Mouse (Mus musculus) lung, embryonic 14.5 days (tissue): ENCODE results near the gene Cenpc1. TPM values are rescaled to one million over a fixed set of nuclear protein-coding genes. Genes with fewer than 3 reads are reported as not detected.
A peak's percentile ranks its signal among the peaks of the same experiment; 100 is the strongest.

Source experiments
- ATAC-seq: fragments of 200-750 bp; cut with Nextera tagmentation; 2 replicates; pipeline ENCODE4 v1.8.0; 2017; ENCODE audit warnings: mild to moderate bottlenecking, moderate TSS enrichment, moderate library complexity; ENCODE audit not compliant: insufficient read depth
- DNase-seq: peaks from one replicate; pipeline ENCODE4 v3.0.0-alpha.2; 2015
- H3K27ac ChIP-seq: fragments of 300-500 bp; sonication (generic); 2 replicates; pipeline ENCODE4 v1.5.1; 2014; ENCODE audit warnings: low read depth, mild to moderate bottlenecking, moderate library complexity
- H3K27me3 ChIP-seq: fragments of 300-500 bp; sonication (generic); 2 replicates; pipeline ENCODE4 v1.6.1; 2014; ENCODE audit warnings: low read length, control low read depth; ENCODE audit not compliant: insufficient read depth
- H3K36me3 ChIP-seq: fragments of 300-500 bp; sonication (generic); 2 replicates; pipeline ENCODE4 v1.6.1; 2014; ENCODE audit warnings: control low read depth; ENCODE audit not compliant: insufficient read depth
- H3K4me1 ChIP-seq: fragments of 300-500 bp; sonication (generic); 2 replicates; pipeline ENCODE4 v1.6.1; 2014; ENCODE audit warnings: antibody characterized with exemption, control low read depth; ENCODE audit not compliant: insufficient read depth
- H3K4me2 ChIP-seq: fragments of 300-500 bp; sonication (generic); 2 replicates; pipeline ENCODE4 v1.6.1; 2014; ENCODE audit warnings: mild to moderate bottlenecking
- H3K4me3 ChIP-seq: fragments of 300-500 bp; sonication (generic); 2 replicates; pipeline ENCODE4 v1.5.1; 2014; ENCODE audit warnings: low read depth, low read length
- H3K9ac ChIP-seq: fragments of 300-500 bp; sonication (generic); 2 replicates; pipeline ENCODE4 v1.6.1; 2014
- H3K9me3 ChIP-seq: fragments of 300-500 bp; sonication (generic); 2 replicates; pipeline ENCODE4 v1.6.1; 2016; ENCODE audit warnings: low read depth, low read length, control low read depth
- CTCF ChIP-seq: IDR thresholded peaks from 2 replicates; pipeline ENCODE4 v1.5.1; 2016; ENCODE audit warnings: antibody characterized with exemption, low read depth
- WGBS: fragments of 180-500 bp; shearing (Covaris S2); extraction: QIAGEN DNeasy Blood & Tissue Kit; methylation state at CpG from one replicate; pipeline ENCODE4 v1.1.7; 2014; 5-methylcytosine and 5-hydroxymethylcytosine counted together
- polyA plus RNA-seq: library from polyadenylated mRNA; unstranded; fragments of >200 nt; fragmentation: Nextera tagmentation; extraction: Ambion mirVana; gene quantifications from 2 replicates; pipeline ENCODE4 v1.2.1, GENCODE M21; 2014

Cenpc1 gene
- polyA plus RNA-seq, 1 experiment from 2014 or later: 38.3 TPM

DNA sequence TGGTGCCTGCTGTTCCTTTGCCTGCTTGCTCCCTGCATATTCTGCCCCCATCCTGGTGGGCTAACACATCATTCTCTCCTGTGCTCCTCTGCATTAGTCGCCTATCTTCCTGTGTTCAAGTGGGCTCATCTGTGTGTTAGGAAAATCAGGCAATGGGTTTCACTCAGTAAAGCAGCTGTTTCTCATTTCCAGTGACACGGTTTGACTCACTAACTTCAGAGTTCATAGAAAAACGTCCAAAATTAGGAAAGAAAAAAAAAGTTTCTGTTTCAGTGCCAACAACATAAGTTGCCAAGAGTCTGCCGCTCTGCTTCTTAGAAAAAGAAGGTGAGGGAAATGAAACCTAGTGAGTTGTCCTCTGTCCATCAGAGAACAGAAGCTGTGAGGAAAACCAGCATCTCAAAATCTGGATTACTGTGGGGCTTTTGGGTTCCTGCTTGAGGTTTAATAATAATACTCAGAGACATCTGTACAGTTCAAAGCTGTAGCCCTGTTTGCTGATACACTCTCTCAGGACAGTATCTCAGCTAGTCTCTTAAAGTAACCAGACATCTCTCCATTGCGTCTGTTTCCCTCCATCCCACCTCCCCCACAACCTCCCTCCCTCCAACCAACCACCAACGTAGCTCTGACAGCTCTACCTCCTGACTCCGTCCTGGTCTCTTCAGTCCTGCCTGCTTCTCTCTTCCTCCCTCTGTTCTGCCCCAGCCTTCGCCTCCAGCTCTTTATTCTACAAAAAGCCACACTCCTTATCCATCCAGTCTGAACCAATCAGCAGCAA, 87.5 kb downstream of the Cenpc1 start:
- Histone ChIP-seq H3K27ac (no peak overlapping the region), H3K4me3 (no peak overlapping the region), H3K36me3 (no peaks in the 10 kb centered on the region), H3K9me3 (no peaks in the 10 kb centered on the region), H3K4me2 (no peak overlapping the region), H3K27me3 (no peaks in the 10 kb centered on the region), H3K9ac (no peak overlapping the region), H3K4me1 (no peaks in the 10 kb centered on the region)
- 41% methylated on average over 8 of the region's 8 CpGs for WGBS
- TF ChIP-seq CTCF: no peak
- DNase-seq: peak; percentile 78
- ATAC-seq: peak; percentile 82

DNA sequence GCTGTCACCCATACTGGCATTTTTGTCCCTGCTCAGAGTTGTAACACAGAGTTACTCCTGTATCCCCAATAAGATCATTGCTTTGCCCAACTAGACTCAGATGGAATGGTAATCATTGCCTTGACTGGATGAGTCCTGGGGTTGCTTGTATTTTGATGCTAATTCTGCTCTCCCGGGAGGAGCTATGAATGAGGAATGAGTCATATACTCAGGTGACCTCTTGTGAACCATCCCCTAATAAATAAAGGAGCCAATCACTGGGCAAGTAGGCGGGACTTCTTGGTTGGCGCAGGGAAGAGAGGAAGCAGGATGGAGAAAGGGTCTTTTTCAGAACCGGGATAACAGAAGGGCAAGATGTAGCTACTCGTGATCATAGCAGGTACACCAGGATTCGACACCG, 102.6 kb downstream of the Cenpc1 start:
- Histone ChIP-seq H3K36me3 (no peaks in the 10 kb centered on the region), H3K4me1 (no peaks in the 10 kb centered on the region), H3K27ac (no peak overlapping the region), H3K4me2 (no peak overlapping the region), H3K9ac (no peak overlapping the region), H3K27me3 (no peaks in the 10 kb centered on the region), H3K9me3 (no peaks in the 10 kb centered on the region), H3K4me3 (no peak overlapping the region)
- no peak for TF ChIP-seq CTCF
- DNase-seq: no peak
- 83% methylated on average over 7 of the region's 7 CpGs for WGBS
- ATAC-seq: no peak

Other genes starting within 250 kb of the Cenpc1 start
- 0.25 and 0.34 TPM in 2 replicates for gene Stap1, start 6.2 kb upstream of the Cenpc1 start, polyA plus RNA-seq
- gene Uba6, start 107.2 kb upstream of the Cenpc1 start, polyA plus RNA-seq: 18.3 and 19.1 TPM in 2 replicates
- not detected in 2 replicates for gene Gnrhr, start 132.3 kb upstream of the Cenpc1 start, polyA plus RNA-seq
- not detected in 2 replicates for gene Tmprss11c, start 223.7 kb upstream of the Cenpc1 start, polyA plus RNA-seq